Mouse (Mus musculus): ENCODE data around the gene Amot. TPM values are rescaled to one million over a fixed set of nuclear protein-coding genes. Genes with fewer than 3 reads are reported as not detected.

Gene Amot
- polyA plus RNA-seq, 1 experiment from 2014 or later = 17.5 TPM

DNA sequence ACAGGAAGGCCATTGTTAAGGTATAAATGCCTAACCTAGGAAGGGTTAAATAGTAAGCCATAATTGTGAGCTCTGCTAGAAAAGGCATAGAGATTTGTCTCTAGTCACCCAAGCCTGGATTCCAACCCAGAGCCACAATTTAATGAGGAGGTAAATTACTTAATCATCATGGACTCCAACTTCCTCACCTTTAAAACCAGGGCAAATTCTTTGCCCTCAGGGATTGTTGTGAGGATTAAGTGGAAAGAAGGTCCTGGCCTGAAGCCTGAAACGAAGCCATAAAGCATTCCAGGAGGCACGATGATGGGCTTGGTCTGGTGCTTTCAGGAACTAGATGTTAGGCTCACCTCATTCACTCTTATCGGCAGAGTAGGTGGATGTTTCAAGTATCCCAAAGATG is 5.7 kb upstream of the Amot start:
- WGBS = 38% methylated on average over 3 of the region's 3 CpGs

DNA sequence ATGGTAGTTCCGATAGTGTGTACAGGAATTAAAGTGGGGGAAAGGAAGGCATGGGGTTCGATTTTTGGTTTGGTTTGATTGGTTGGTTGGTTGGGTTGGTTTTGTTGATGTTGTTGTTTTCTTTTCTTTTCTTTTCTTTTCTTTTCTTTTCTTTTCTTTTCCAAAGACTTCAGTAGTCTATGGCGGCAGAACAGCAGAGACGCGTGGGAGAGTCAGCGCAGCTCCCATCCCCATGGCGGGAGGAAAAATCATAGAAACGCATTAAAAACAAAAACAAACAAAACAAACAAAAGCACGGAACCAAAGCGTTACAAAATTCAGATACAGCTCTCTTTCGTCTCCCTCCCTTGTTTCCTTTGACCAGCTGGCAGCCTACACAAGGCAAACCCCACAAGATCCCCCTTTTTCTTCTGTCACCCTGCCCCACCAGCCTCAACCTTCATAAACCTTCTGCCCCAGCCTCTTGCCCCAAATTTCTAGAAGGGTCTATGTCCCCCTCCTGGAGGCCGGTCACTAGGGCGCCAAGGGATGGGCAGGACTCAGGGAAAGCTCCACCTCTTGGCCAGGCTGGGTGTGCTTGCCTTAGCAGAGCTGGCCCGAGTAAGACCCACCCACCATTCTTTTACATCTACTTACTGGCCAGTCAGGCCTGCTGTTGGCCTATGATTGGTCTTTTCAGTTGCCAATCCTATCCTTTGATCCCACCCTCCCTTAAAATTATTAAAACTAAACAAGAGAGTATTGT is 648 bp upstream of the Amot start:
- Histone ChIP-seq H3K4me1 (replicated peaks; ENCODE audit: control insufficient read depth, insufficient read depth, low read length) (no peaks in the 10 kb centered on the region), H3K36me3 (ENCODE audit: control insufficient read depth, insufficient read depth, low read length) (no peaks in the 10 kb centered on the region), H3K27me3 (ENCODE audit: control insufficient read depth, insufficient read depth, low read length) (no peaks in the 10 kb centered on the region), H3K27ac (ENCODE audit: low read depth, low read length) (peak overlapping the region; percentile 27; the same call in 1 of the 2 replicates), H3K9ac (ENCODE audit: low read length) (no peak overlapping the region; the same call in 1 of the 2 replicates), H3K4me3 (ENCODE audit: low read depth, low read length) (peak overlapping the region; percentile 39), H3K4me2 (ENCODE audit: low read depth, low read length, severe bottlenecking) (peak overlapping the region; percentile 47), H3K9me3 (ENCODE audit: control insufficient read depth, low read length) (no peaks in the 10 kb centered on the region)
- 19% methylated on average over 14 of the region's 14 CpGs for whole genome bisulfite sequencing
- ATAC-seq (replicated peaks; ENCODE audit: low FRiP score) (peak; percentile 93), DNase-seq (ENCODE audit: low spot score) (peak; percentile 67)

More for the DNA sequence above, 5.7 kb upstream of the Amot start:
- H3K9me3 ChIP-seq (ENCODE audit: control insufficient read depth, low read length) = no peaks in the 10 kb centered on the region
- no peak for DNase-seq (ENCODE audit: low spot score)
- no peaks in the 10 kb centered on the region for H3K36me3 ChIP-seq (ENCODE audit: control insufficient read depth, insufficient read depth, low read length)
- no peaks in the 10 kb centered on the region for H3K27me3 ChIP-seq (ENCODE audit: control insufficient read depth, insufficient read depth, low read length)
- H3K4me1 ChIP-seq (replicated peaks; ENCODE audit: control insufficient read depth, insufficient read depth, low read length) = no peaks in the 10 kb centered on the region
- H3K9ac ChIP-seq (ENCODE audit: low read length) = no peak overlapping the region
- H3K4me3 ChIP-seq (ENCODE audit: low read depth, low read length) = no peak overlapping the region
- no peak for ATAC-seq (replicated peaks; ENCODE audit: low FRiP score)
- H3K27ac ChIP-seq (ENCODE audit: low read depth, low read length) = no peak overlapping the region
- H3K4me2 ChIP-seq (ENCODE audit: low read depth, low read length, severe bottlenecking) = no peak overlapping the region

DNA sequence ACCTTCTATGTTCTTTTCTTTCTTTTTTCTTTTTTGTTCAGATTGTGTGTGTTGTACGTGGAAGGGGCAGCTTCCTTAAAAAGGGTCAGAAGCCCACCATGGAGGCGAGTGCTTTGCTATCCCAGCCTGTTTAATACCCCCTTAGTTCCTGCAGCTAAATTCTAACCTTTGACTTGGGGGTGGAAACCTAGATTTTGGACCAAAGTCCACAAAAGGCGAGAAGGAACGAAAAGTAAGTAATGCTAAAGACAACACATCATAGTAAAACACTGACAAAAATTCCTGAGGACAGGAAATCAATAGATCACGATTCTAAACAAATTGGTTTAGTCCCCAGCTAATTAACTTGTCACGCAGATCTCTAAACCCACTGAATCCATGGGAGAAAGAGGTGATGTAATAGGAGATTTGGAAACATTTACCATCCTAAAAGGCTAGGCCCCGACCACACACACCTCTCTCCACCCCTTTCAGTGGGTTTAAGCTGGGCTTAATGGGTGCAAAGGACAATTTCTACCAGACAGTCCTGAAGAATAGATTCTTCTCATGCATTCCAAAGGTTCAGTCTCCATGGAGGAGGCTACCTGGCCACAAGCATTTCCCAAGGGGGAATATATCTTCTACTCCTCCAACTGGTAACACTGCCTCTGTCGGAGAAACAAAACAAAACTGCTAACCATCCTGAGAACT is 3.2 kb downstream of the Amot start:
- Histone ChIP-seq H3K27ac (ENCODE audit: low read depth, low read length) (no peak overlapping the region), H3K4me3 (ENCODE audit: low read depth, low read length) (no peak overlapping the region), H3K4me2 (ENCODE audit: low read depth, low read length, severe bottlenecking) (no peak overlapping the region), H3K36me3 (ENCODE audit: control insufficient read depth, insufficient read depth, low read length) (no peaks in the 10 kb centered on the region), H3K4me1 (replicated peaks; ENCODE audit: control insufficient read depth, insufficient read depth, low read length) (no peaks in the 10 kb centered on the region), H3K9ac (ENCODE audit: low read length) (no peak overlapping the region), H3K27me3 (ENCODE audit: control insufficient read depth, insufficient read depth, low read length) (no peaks in the 10 kb centered on the region), H3K9me3 (ENCODE audit: control insufficient read depth, low read length) (no peaks in the 10 kb centered on the region)
- ATAC-seq (replicated peaks; ENCODE audit: low FRiP score) (no peak), DNase-seq (ENCODE audit: low spot score) (no peak)
- 31% methylated on average over 8 of the region's 8 CpGs for WGBS

DNA sequence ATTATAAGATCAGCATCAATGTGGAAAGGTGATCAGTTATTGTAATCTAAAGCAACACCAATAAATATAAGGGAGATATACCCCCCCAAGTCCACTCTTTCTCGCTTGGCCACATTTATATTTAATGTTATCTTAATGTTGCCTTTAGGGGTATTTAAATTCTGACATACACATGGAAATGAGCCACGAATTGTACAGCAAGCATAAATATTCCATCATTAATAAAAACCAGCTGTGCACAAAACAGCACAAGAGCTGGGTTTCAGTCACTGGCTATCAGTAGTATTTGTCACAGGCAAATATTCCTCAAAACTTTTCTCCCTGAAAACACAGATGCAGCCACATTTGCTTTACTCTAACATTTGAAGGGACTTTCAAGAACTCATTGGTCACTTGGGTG is 5.9 kb downstream of the Amot start:
- ATAC-seq (replicated peaks; ENCODE audit: low FRiP score) = no peak
- Histone ChIP-seq H3K27ac (ENCODE audit: low read depth, low read length) (no peak overlapping the region), H3K9ac (ENCODE audit: low read length) (no peak overlapping the region), H3K4me1 (replicated peaks; ENCODE audit: control insufficient read depth, insufficient read depth, low read length) (no peaks in the 10 kb centered on the region), H3K4me3 (ENCODE audit: low read depth, low read length) (no peak overlapping the region), H3K9me3 (ENCODE audit: control insufficient read depth, low read length) (no peaks in the 10 kb centered on the region), H3K36me3 (ENCODE audit: control insufficient read depth, insufficient read depth, low read length) (no peaks in the 10 kb centered on the region), H3K4me2 (ENCODE audit: low read depth, low read length, severe bottlenecking) (no peak overlapping the region), H3K27me3 (ENCODE audit: control insufficient read depth, insufficient read depth, low read length) (no peaks in the 10 kb centered on the region)
- no peak for DNase-seq (ENCODE audit: low spot score)
- 73% methylated on average over 2 of the region's 2 CpGs for WGBS

DNA sequence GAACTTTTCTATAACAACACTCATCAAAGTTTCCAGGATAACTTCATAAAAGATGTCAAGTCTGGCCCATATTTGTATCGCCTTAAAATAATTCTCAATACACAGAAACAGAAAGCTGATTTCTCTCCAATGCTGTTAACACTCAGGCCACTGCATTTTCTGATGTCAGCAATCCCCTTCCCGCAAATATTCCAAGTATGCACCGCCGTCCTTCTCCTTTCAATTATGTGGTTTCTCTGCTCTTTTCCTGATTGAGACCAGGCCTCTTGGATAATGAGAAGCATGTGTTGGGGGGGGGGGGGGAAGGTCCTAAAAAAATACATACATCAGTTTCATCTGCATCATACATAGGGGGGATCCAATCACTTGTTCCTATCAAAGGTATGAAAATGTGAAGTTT is 6.3 kb downstream of the Amot start:
- no peak for DNase-seq (ENCODE audit: low spot score)
- no peak for ATAC-seq (replicated peaks; ENCODE audit: low FRiP score)
- Histone ChIP-seq H3K36me3 (ENCODE audit: control insufficient read depth, insufficient read depth, low read length) (no peaks in the 10 kb centered on the region), H3K4me1 (replicated peaks; ENCODE audit: control insufficient read depth, insufficient read depth, low read length) (no peaks in the 10 kb centered on the region), H3K27me3 (ENCODE audit: control insufficient read depth, insufficient read depth, low read length) (no peaks in the 10 kb centered on the region), H3K9ac (ENCODE audit: low read length) (no peak overlapping the region), H3K27ac (ENCODE audit: low read depth, low read length) (no peak overlapping the region), H3K4me2 (ENCODE audit: low read depth, low read length, severe bottlenecking) (no peak overlapping the region), H3K4me3 (ENCODE audit: low read depth, low read length) (no peak overlapping the region), H3K9me3 (ENCODE audit: control insufficient read depth, low read length) (no peaks in the 10 kb centered on the region)
- 66% methylated on average over 4 of the region's 4 CpGs for WGBS

DNA sequence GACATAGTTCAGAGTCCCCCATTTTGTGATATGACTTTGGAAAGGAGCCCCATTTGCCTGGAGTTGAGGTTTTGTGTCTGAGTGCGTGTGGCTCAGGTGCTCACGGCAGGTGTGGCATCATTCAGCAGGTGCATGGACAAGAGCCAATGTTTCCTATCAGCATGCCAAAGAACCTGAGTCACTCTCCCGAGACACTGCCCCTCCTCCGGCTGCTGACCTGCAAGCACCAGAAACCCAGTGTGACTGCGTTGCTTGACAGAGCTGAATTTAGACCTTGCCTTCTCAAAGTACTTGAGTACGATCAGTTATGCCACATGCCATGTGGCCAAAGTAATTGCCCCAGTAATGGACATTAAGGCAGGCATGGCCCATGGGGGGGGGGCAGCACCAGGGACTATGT is 7.5 kb downstream of the Amot start:
- ATAC-seq (replicated peaks; ENCODE audit: low FRiP score) (no peak), DNase-seq (ENCODE audit: low spot score) (no peak)
- Histone ChIP-seq H3K4me2 (ENCODE audit: low read depth, low read length, severe bottlenecking) (no peak overlapping the region), H3K9ac (ENCODE audit: low read length) (no peak overlapping the region), H3K9me3 (ENCODE audit: control insufficient read depth, low read length) (no peaks in the 10 kb centered on the region), H3K4me1 (replicated peaks; ENCODE audit: control insufficient read depth, insufficient read depth, low read length) (no peaks in the 10 kb centered on the region), H3K4me3 (ENCODE audit: low read depth, low read length) (no peak overlapping the region), H3K27me3 (ENCODE audit: control insufficient read depth, insufficient read depth, low read length) (no peaks in the 10 kb centered on the region), H3K27ac (ENCODE audit: low read depth, low read length) (no peak overlapping the region), H3K36me3 (ENCODE audit: control insufficient read depth, insufficient read depth, low read length) (no peaks in the 10 kb centered on the region)
- 82% methylated on average over 6 of the region's 6 CpGs for WGBS

DNA sequence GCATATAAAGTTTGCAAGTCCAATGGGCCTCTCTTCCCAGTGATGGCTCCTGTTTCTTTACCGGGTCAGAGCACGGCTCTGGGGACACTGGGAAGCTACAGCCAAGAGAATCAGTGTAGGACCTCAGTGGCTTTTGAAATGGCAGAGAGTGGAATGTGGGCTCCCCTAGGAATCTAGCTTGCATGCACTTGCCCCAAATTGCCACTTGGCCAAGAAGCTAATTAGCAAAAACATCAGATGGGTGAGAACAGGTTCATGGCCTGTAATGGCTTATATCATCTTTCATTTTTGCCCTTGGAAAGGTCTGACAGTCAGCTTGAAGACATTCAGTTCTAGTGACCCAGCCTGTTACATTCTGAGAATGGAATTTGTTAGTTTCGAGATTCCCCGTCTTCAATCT is 9.6 kb downstream of the Amot start:
- H3K27me3 ChIP-seq (ENCODE audit: control insufficient read depth, insufficient read depth, low read length) = no peaks in the 10 kb centered on the region
- no peak overlapping the region for H3K27ac ChIP-seq (ENCODE audit: low read depth, low read length)
- H3K4me3 ChIP-seq (ENCODE audit: low read depth, low read length) = no peak overlapping the region
- WGBS = 78% methylated on average over 4 of the region's 4 CpGs
- H3K9me3 ChIP-seq (ENCODE audit: control insufficient read depth, low read length) = no peaks in the 10 kb centered on the region
- ATAC-seq (replicated peaks; ENCODE audit: low FRiP score) (no peak), DNase-seq (ENCODE audit: low spot score) (no peak)
- H3K9ac ChIP-seq (ENCODE audit: low read length) = no peak overlapping the region
- H3K4me2 ChIP-seq (ENCODE audit: low read depth, low read length, severe bottlenecking) = no peak overlapping the region
- H3K36me3 ChIP-seq (ENCODE audit: control insufficient read depth, insufficient read depth, low read length) = no peaks in the 10 kb centered on the region
- no peaks in the 10 kb centered on the region for H3K4me1 ChIP-seq (replicated peaks; ENCODE audit: control insufficient read depth, insufficient read depth, low read length)

DNA sequence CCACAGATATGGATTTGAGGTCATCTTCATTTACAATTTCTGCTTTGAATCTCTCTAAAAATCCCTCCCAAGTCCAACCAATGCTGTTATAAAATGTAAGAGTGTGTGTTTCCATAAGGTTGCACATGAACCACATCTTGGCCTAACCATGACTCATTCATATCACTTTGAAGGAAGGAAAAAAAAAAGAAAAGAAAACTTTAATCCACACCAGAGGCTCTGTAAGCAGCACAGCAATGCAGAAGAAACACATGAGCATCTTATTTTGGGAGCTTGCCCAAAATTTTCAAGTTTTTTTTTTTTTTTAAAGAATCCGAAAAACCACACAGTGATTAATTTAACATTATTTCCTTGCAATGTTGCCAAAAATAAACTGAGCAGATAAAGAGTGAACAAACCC is 14.2 kb downstream of the Amot start:
- no peak overlapping the region for H3K9ac ChIP-seq (ENCODE audit: low read length)
- WGBS = 88% methylated on average over 1 of the region's 1 CpGs
- no peak overlapping the region for H3K27ac ChIP-seq (ENCODE audit: low read depth, low read length)
- no peak overlapping the region for H3K4me3 ChIP-seq (ENCODE audit: low read depth, low read length)
- no peak overlapping the region for H3K4me2 ChIP-seq (ENCODE audit: low read depth, low read length, severe bottlenecking)
- no peak for DNase-seq (ENCODE audit: low spot score)
- no peak for ATAC-seq (replicated peaks; ENCODE audit: low FRiP score)
- no peaks in the 10 kb centered on the region for H3K36me3 ChIP-seq (ENCODE audit: control insufficient read depth, insufficient read depth, low read length)
- H3K27me3 ChIP-seq (ENCODE audit: control insufficient read depth, insufficient read depth, low read length) = no peaks in the 10 kb centered on the region
- H3K4me1 ChIP-seq (replicated peaks; ENCODE audit: control insufficient read depth, insufficient read depth, low read length) = no peaks in the 10 kb centered on the region
- no peaks in the 10 kb centered on the region for H3K9me3 ChIP-seq (ENCODE audit: control insufficient read depth, low read length)

DNA sequence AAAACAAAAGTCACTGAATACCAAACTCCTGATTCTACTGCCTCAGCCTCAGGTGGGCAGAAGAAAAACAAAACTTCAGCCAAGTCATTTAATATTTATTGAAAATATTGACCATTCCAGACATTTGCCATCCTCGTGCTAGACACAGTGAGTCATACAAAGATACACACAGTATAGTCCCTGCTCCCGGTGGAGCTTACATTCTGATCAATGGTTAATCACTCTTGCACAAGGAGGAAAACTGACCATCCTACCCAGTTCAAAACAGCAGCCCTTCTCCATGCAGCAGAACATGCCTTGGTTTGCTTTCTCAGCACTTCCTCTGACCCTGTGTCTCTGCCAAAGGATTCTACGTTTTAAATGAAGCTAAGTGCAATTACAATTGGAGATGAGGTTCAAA is 14.6 kb downstream of the Amot start:
- no peak overlapping the region for H3K9ac ChIP-seq (ENCODE audit: low read length)
- ATAC-seq (replicated peaks; ENCODE audit: low FRiP score) (no peak), DNase-seq (ENCODE audit: low spot score) (no peak)
- no peaks in the 10 kb centered on the region for H3K27me3 ChIP-seq (ENCODE audit: control insufficient read depth, insufficient read depth, low read length)
- no peak overlapping the region for H3K27ac ChIP-seq (ENCODE audit: low read depth, low read length)
- H3K4me2 ChIP-seq (ENCODE audit: low read depth, low read length, severe bottlenecking) = no peak overlapping the region
- H3K4me3 ChIP-seq (ENCODE audit: low read depth, low read length) = no peak overlapping the region
- no peaks in the 10 kb centered on the region for H3K4me1 ChIP-seq (replicated peaks; ENCODE audit: control insufficient read depth, insufficient read depth, low read length)
- no peaks in the 10 kb centered on the region for H3K9me3 ChIP-seq (ENCODE audit: control insufficient read depth, low read length)
- H3K36me3 ChIP-seq (ENCODE audit: control insufficient read depth, insufficient read depth, low read length) = no peaks in the 10 kb centered on the region
- 82% methylated on average over 3 of the region's 3 CpGs for WGBS
